ENCODE assay signal across 10 mouse cellular contexts in the genomic region with DNA sequence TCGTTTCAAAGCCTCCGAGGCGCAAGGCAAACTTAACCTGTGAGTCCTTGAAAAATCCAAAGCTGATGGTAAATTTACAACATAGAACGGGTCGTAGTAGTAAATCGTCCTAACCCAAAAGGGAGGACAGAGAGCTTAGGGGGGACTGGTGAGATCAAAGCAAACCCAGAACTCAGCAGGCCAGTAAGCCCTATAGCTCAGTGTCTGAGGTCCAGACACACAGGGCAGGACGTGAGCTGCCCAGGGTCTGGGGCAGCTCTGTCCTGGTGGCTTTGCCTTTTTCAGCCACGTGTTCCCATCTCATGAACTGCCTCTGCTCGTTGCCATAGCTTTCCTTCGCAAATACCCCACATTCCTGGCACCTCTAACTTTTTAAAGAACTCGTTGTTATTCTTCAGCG.
DNase-seq lines count a peak whose midpoint lies in the region; ATAC-seq lines count a peak whose summit lies in the region.
"Had no signal": no experiment of that assay in that cellular context is flagged by ENCODE, and none has a peak within 500 bp of the region (broad histone marks: within the 10 kb centered on the region; RNA-seq: fewer than 3 reads in every experiment).

No protein-coding gene starts in this region.

- no peak overlapping the region for H3K27ac ChIP-seq in forebrain, embryonic 13.5 days
- H3K27ac ChIP-seq in forebrain, embryonic 15.5 days (replicated peaks), result no peak overlapping the region
- H3K27ac ChIP-seq in lung, embryonic 15.5 days, result no peak overlapping the region
- H3K27ac ChIP-seq in limb, embryonic 11.5 days (replicated peaks; ENCODE audit: low read depth, low read length), result no peak overlapping the region
- no peak overlapping the region for H3K27ac ChIP-seq in neural tube, embryonic 14.5 days (ENCODE audit: low read depth, low read length)
- H3K27ac ChIP-seq: macrophage had no signal

- no peak for DNase-seq in lung, adult 18-20 months
- DNase-seq in limb, embryonic 11.5 days (ENCODE audit: low spot score), result no peak
- no peak for DNase-seq in urinary bladder, postnatal 10 days (ENCODE audit: low spot score)
- no peak for DNase-seq in B cell, adult 2 months
- DNase-seq: layer of hippocampus, adult 9-11 months had no signal

- H3K36me3 ChIP-seq in forebrain, embryonic 13.5 days (ENCODE audit: poor library complexity, severe bottlenecking), result no peaks in the 10 kb centered on the region
- H3K36me3 ChIP-seq in forebrain, embryonic 15.5 days, result no peaks in the 10 kb centered on the region
- no peaks in the 10 kb centered on the region for H3K36me3 ChIP-seq in lung, embryonic 15.5 days
- no peaks in the 10 kb centered on the region for H3K36me3 ChIP-seq in limb, embryonic 11.5 days (ENCODE audit: control insufficient read depth, insufficient read depth, low read length)
- H3K36me3 ChIP-seq in neural tube, embryonic 14.5 days (ENCODE audit: control insufficient read depth, insufficient read depth, low read length), result no peaks in the 10 kb centered on the region

- 61% methylated on average over 12 of the region's 12 CpGs for WGBS in forebrain, embryonic 13.5 days
- WGBS in forebrain, embryonic 15.5 days, result 63% methylated on average over 12 of the region's 12 CpGs
- 36% methylated on average over 12 of the region's 12 CpGs for WGBS in lung, embryonic 15.5 days
- 42% methylated on average over 12 of the region's 12 CpGs for WGBS in limb, embryonic 11.5 days
- WGBS in neural tube, embryonic 14.5 days, result 43% methylated on average over 12 of the region's 12 CpGs

- no peaks in the 10 kb centered on the region for H3K27me3 ChIP-seq in forebrain, embryonic 13.5 days
- H3K27me3 ChIP-seq in forebrain, embryonic 15.5 days, result no peaks in the 10 kb centered on the region
- H3K27me3 ChIP-seq in lung, embryonic 15.5 days, result no peaks in the 10 kb centered on the region
- H3K27me3 ChIP-seq in limb, embryonic 11.5 days (ENCODE audit: control insufficient read depth, insufficient read depth, low read length), result no peaks in the 10 kb centered on the region
- no peaks in the 10 kb centered on the region for H3K27me3 ChIP-seq in neural tube, embryonic 14.5 days (ENCODE audit: control insufficient read depth, insufficient read depth, low read length)

- no peak overlapping the region for H3K4me3 ChIP-seq in forebrain, embryonic 13.5 days
- H3K4me3 ChIP-seq in forebrain, embryonic 15.5 days, result no peak overlapping the region
- peak overlapping the region; percentile 8; the same call in 1 of the 2 replicates for H3K4me3 ChIP-seq in lung, embryonic 15.5 days
- no peak overlapping the region for H3K4me3 ChIP-seq in limb, embryonic 11.5 days (ENCODE audit: low read depth, low read length)
- H3K4me3 ChIP-seq in neural tube, embryonic 14.5 days (ENCODE audit: low read depth, low read length), result no peak overlapping the region

- H3K9me3 ChIP-seq in forebrain, embryonic 13.5 days (replicated peaks), result no peaks in the 10 kb centered on the region
- H3K9me3 ChIP-seq in forebrain, embryonic 15.5 days, result no peaks in the 10 kb centered on the region
- H3K9me3 ChIP-seq in lung, embryonic 15.5 days, result no peaks in the 10 kb centered on the region
- no peaks in the 10 kb centered on the region for H3K9me3 ChIP-seq in limb, embryonic 11.5 days (ENCODE audit: control insufficient read depth, low read length)
- no peaks in the 10 kb centered on the region for H3K9me3 ChIP-seq in neural tube, embryonic 14.5 days (ENCODE audit: control insufficient read depth, low read length)

- H3K4me1 ChIP-seq in forebrain, embryonic 13.5 days, result peaks cover 13% of the 10 kb centered on the region
- no peaks in the 10 kb centered on the region for H3K4me1 ChIP-seq in forebrain, embryonic 15.5 days
- peaks cover 15% of the 10 kb centered on the region for H3K4me1 ChIP-seq in lung, embryonic 15.5 days
- peaks cover 3% of the 10 kb centered on the region; the same call in 1 of the 2 replicates for H3K4me1 ChIP-seq in limb, embryonic 11.5 days (ENCODE audit: control insufficient read depth, insufficient read depth, low read length)
- 0 out of 2 replicates have a peak, but pooled peaks cover 4% of the 10 kb centered on the region for H3K4me1 ChIP-seq in neural tube, embryonic 14.5 days (ENCODE audit: control insufficient read depth, insufficient read depth, low read length)

- no peak for ATAC-seq in forebrain, embryonic 13.5 days
- ATAC-seq in forebrain, embryonic 15.5 days (replicated peaks), result no peak
- ATAC-seq in lung, embryonic 15.5 days (ENCODE audit: borderline replicate concordance, extremely low read depth, low FRiP score, low TSS enrichment), result no peak
- no peak for ATAC-seq in limb, embryonic 11.5 days (ENCODE audit: insufficient number of reproducible peaks, low FRiP score, low TSS enrichment, low read depth)
- no peak for ATAC-seq in neural tube, embryonic 14.5 days (ENCODE audit: low read depth)

- H3K4me2 ChIP-seq in forebrain, embryonic 13.5 days, result peak overlapping the region; percentile 13
- no peak overlapping the region for H3K4me2 ChIP-seq in forebrain, embryonic 15.5 days (replicated peaks)
- peak overlapping the region; percentile 46 for H3K4me2 ChIP-seq in lung, embryonic 15.5 days
- H3K4me2 ChIP-seq in limb, embryonic 11.5 days (ENCODE audit: low read depth, severe bottlenecking), result peak overlapping the region; percentile 35
- peak overlapping the region; percentile 29; the same call in 1 of the 2 replicates for H3K4me2 ChIP-seq in neural tube, embryonic 14.5 days (ENCODE audit: low read depth, low read length)

- H3K9ac ChIP-seq in forebrain, embryonic 13.5 days, result no peak overlapping the region
- H3K9ac ChIP-seq in forebrain, embryonic 15.5 days (replicated peaks), result no peak overlapping the region
- H3K9ac ChIP-seq in lung, embryonic 15.5 days, result no peak overlapping the region
- no peak overlapping the region for H3K9ac ChIP-seq in limb, embryonic 11.5 days (ENCODE audit: low read length)
- H3K9ac ChIP-seq in neural tube, embryonic 14.5 days (replicated peaks; ENCODE audit: low read depth, low read length), result no peak overlapping the region
